Mouse (Mus musculus) cerebellum, postnatal 10 days (tissue): ENCODE results near the gene Wwox.

Experiments
- DNase-seq, 2 experiments: peaks; one replicate each; pipeline ENCODE4 v3.0.0; 2021; ENCODE audit warnings: mixed read lengths in 2 of 2

Gene Wwox

DNA sequence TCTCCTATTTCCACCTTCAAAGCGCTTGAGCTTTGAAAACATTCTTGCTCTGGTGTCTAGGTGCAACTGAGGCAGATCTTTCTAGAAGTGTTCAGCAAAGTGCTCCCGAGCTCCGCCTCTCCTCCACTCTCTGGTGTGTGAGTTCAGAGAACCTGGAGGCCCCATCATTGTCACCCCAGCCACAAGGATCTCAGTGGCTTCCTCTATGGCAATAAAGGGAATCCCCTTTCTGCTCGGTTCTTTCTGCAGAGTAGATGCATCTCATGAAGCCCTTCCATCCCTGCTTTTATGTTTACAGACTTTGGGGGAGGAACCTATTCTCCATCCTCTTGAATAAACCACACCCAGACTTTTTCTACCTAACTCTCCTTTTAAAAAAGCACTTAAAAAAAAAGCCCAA is 749.0 kb downstream of the Wwox start:
- no peak for DNase-seq

DNA sequence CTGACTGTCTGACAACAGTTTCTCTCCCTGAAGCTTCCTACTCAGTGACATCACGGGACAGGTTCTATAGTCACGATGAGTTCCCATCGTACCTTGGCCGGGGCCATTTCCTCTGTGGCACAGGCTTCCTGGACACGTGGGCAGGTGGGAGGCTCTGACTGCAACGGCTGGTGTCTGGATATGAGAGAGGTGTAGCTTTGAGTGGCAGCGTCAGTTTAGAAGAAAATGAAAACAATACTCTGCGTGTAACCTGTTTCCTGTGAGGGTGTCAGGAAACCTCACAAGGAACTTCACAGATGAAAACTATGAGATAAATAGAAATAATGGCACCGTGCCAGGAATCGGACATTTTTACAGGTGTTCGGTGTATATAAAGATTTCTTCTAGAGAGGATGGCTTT is 750.4 kb downstream of the Wwox start:
- no peak for DNase-seq

- no peak for DNase-seq
Measured at GRCm38 (mm10) chr8:115193767-115194166, 754.3 kb downstream of the Wwox start.

GRCm38 (mm10) chr8:115195334-115195733 is 755.9 kb downstream of the Wwox start:
- no peak for DNase-seq

DNA sequence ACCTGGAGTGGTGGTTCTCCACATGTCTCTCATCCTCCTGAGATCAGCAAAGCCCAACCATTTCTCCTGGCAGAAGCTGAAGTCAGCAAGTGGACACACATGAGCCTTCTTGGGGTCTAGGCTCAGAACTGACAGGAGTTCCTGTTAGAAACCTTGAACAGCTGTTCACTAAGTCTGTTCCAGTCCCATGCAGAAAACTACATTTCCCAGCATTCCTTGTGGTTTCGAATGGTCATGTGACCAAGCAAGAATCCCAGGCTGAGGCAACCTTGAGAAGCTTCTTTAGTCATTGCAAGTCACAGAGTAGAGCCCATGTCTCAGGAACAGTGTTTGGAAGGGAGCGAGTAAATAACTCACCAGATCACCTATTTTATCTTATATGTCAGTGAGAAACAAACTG is 757.4 kb downstream of the Wwox start:
- no peak for DNase-seq

DNA sequence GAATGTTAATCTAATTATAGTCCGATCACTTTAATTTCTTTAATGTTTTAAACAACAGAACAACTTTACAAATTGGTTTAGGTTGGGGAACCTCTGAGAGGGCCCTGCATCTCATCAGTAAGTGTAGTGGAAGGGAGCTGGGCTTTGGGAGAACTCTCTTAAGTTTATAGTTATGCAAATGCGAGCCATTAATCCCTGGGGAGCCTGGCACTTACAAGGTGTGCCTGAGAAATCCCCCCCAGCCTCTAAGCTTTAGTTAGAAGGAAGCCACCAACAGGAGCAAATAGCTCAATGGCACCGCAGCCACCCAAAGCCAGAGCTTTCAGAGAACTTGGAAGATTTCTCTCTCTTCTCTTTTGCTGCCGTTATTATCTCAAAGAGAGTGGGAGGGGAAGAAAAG is 759.7 kb downstream of the Wwox start:
- DNase-seq = no peak

DNA sequence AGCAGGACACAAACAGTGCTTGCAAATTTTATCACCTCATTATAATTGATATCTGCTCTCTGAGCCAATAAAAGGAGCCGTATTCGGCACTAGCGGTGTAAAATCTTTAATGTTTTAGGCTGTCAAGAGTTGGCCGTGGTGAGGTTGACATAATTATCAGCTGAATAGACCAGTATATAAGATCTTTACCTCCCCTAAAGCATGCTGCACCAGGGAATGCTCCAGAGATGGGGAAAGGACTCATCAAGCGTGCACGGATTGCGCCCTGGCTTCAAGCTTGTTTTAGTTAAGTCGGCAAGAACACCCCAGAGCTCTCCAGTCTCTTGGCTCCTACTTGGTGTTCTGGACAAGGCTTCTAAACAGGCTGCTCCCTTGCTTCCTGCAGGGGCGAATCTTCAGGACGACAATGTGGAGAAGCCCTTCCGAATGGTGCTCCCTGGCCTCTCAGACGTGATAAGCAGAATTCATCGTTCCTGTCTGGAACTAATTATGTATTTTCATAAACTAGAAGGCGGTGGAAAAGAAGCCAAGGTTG is 760.2 kb downstream of the Wwox start:
- no peak for DNase-seq

- no peak for DNase-seq
Measured at GRCm38 (mm10) chr8:115201726-115202125, 762.3 kb downstream of the Wwox start.

GRCm38 (mm10) chr8:115207480-115207879 is 768.0 kb downstream of the Wwox start:
- DNase-seq = no peak

DNA sequence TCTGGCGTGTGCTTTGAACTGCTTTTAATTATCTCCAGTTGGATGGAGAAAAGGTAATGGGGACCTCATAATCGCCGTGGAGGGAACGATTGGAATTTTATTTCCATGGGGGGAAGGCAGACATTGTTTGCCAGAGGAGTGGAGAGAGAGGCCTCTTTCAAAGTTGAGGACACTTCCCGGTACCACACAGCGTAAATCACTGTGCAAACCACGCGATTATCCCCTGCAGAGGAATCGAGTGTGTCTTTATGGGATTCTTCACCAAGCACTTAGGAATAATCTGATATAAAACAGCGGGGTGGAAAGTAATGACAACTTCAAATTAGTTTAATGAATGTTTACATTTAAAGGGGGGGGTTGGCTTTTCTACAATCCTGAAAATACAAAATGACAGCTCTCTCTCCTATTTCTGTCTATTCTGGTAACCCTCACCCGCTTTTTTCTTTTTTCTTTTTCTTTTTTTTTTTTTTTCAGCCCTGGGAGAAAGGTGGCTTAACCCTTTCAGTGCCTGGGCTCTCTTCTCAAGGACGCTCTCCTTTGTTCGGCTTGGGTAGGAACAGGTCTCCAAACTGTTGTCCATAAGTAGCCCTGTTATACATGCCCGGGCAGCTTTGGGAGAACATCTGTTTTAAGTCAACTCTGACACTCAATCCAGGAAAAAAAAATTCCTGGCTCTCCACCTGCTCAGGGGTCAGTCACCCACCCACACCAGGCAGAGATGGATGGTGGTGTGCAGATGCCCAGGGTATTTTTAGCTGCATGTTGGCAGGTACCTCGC is 769.1 kb downstream of the Wwox start:
- no peak for DNase-seq

DNA sequence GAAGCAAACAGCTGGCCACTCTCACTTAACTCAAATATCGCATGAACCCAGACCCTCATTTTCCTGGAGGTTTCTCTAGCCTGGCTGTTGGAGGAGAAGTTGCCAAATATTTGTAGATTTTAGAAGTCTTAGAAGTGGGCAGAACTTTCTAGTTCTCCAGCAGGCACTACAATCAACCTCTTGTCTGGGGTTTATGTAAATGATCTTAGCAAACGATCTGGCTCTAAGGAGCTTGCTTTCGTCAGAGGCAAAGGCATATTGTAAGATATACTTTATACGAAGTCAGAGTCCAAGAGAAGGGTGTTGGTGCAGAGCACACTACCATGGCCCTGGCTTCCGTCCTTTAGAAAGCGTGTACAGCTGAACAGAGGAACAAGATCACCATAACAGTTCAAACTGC is 770.6 kb downstream of the Wwox start:
- DNase-seq = no peak

DNA sequence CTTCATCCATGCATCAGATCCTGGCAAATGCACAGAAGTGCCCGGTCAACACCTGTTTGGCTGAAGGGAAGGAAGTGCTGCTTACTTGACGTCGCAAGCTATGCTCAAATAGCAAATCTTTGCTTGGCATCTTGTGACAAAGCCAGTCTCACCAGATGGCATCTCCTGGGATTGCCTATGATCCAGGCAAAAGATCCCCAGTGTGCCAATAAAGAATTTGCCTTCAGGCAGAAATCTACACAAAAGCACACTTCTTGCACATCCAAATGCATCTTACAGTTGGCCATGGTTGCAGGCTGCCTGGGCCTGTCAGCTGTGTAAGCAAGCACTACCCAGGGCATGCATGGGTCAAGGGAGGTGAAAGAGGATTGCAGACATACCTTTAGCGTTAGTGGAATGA is 773.7 kb downstream of the Wwox start:
- peak; percentile 18 to 38 for DNase-seq

GRCm38 (mm10) chr8:115214870-115215269 is 775.4 kb downstream of the Wwox start:
- DNase-seq = no peak

- DNase-seq = peak; percentile 46 to 58
Measured at GRCm38 (mm10) chr8:115216801-115217200, 777.3 kb downstream of the Wwox start.

- DNase-seq = no peak
Measured at GRCm38 (mm10) chr8:115222545-115222944, 783.1 kb downstream of the Wwox start.

GRCm38 (mm10) chr8:115226781-115227583 is 787.5 kb downstream of the Wwox start:
- DNase-seq = no peak

DNA sequence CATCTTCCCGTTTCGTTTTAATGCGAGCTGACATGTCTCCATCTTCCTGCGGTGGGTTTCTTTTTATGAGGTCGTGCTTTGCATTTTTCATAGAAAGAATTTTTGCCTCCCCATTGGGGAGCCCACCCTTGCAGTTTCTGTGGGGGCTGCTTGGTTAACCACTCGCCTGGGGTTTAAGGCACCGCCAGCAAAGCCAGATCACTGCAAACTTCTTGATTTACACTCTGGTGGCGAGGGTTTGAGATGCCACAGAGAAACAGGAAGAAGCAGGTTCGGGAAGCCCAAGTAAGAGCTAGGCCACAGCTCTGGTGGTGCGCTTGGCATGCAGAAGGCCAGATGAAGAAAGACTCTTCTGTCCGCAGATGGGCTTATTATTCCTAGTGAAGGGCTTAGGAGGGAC is 789.4 kb downstream of the Wwox start:
- DNase-seq = peak in 1 of 2 experiments; percentile 16

DNA sequence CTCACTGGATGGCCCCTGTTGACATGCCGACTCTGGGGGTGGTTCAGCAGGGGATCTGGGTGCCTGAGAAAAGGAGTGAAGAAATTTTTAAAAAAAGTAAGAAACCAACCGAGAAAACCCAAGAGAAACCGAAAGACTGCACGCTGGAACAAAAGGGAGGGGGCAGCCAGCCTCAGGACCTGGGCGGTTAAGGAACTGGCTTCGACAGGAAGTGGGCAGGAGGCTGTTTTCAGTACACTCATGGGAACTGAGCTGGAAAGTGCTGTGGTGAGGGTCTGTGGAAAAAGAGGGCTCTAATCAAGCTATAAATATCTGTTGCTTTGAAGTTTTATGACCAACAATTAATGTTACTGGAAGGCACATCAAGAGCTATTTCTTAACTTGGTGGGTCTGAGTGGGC is 794.6 kb downstream of the Wwox start:
- DNase-seq = no peak

DNA sequence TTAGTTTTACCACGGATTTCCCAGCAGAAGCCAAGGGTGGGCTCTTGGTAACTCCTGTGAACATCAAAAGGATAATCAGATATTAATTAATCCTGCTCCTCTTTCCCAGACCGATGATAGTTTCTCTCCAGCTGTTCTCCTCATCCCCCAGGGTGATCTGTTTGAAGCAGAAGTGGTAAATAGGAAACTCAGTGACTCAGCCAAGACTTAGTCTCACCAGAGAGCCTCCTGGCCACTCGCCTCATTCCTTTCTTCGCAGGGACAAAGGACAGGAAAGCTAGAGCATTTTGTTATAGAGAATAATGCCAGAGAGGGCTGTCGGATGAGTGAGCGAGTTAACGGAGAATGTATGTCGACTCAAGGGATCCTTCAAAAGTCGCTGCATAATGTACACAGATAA is 798.1 kb downstream of the Wwox start:
- DNase-seq = no peak

DNA sequence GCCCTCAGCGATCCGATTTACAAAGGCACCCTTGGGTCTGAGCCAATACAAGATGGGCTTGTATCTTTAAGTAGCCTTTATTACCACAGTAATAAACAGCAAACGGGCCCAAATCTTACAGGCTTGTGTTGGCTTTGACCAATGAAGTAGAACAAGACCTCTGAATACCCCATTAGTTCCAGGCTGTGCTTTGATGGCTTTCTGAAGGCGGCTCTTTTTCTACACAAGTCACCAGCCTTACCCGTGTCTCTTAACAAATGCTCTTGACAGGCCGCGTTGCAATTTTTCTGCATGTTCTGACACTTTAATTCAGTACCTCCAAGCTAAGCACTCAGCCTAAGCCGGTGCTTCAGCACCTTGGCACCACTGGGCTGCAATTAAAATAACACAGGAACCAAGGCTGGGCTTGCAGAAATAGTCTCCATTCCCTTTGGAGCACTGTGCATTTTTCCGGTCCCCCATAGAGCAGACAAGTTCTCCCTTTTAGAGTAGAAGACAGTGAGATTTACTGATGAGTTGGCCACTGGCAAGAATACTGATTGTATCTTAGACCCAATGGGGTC is 804.1 kb downstream of the Wwox start:
- DNase-seq = no peak

- DNase-seq = peak in 1 of 2 experiments; percentile 19
Measured at GRCm38 (mm10) chr8:115249688-115250366, 810.4 kb downstream of the Wwox start.

DNA sequence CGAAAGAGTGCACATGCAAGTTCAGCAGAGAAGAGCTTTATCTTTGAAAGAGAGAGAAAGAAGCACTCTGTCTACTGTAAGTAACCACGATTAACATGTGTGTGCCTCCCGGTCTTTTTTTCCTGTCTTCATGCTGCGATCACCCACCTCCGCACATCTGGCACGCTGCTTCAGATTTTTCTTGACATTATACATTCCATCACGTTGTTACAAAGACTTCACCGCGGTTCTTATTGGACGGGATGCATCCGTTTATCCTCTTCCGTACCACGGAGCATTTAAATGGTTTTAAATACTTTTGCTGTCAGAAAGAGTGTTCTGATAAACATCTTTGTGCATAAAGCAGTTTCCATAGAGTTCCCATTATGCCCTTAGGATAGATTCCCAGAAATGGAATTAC is 816.1 kb downstream of the Wwox start:
- no peak for DNase-seq

- DNase-seq = no peak
Measured at GRCm38 (mm10) chr8:115257417-115257816, 818.0 kb downstream of the Wwox start.
